Mouse (Mus musculus): ENCODE measurements at regions not wholly inside any gene's neighbourhood (a gene's known extent, or its start where the extent isn't known, plus 50 kb on each side); places are given as distances from the start of the nearest gene placed in this dataset.

- DNase-seq (ENCODE audit: low read depth), result no peak
Measured at GRCm38 (mm10) chr1:142055207-142055606, 1585.3 kb upstream of the B3galt2 start.

Measured in c-Kit-positive CD71-positive TER-119-negative erythroid progenitor cells, embryonic 14.5 days (primary cell).